Comparison of ENCODE assay signal across 28 mouse cellular contexts in genomic region chr4:62486162-62486696, GRCm38 (mm10). TPM values are rescaled to one million over a fixed set of nuclear protein-coding genes. Genes with fewer than 3 reads are reported as not detected.
A peak's percentile ranks its signal among the peaks of the same experiment; 100 is the strongest.
DNase-seq lines count a peak whose midpoint lies in the region; ATAC-seq and TF ChIP-seq lines count a peak whose summit lies in the region.
"Had no signal": no experiment of that assay in that cellular context is flagged by ENCODE, and none has a peak within 500 bp of the region (broad histone marks: within the 10 kb centered on the region; RNA-seq: fewer than 3 reads in every experiment).

No protein-coding gene starts in this region.

- no peak for TF ChIP-seq POLR2A in cerebellum, adult 2 months (IDR thresholded peaks at IDR 0.05; ENCODE audit: borderline replicate concordance, insufficient read depth, low read length)

- H3K4me3 ChIP-seq in liver, embryonic 12.5 days: no peak overlapping the region
- H3K4me3 ChIP-seq in liver, embryonic 11.5 days (ENCODE audit: low read depth, low read length): no peak overlapping the region
- H3K4me3 ChIP-seq in lung, embryonic 15.5 days: no peak overlapping the region
- H3K4me3 ChIP-seq in cerebellum, adult 2 months (replicated peaks; ENCODE audit: insufficient read depth, low read depth, low read length): no peak overlapping the region
- H3K4me3 ChIP-seq: embryonic facial prominence, embryonic 12.5 days; forebrain, embryonic 10.5 days; forebrain, embryonic 15.5 days; gastrocnemius, adult 2 months; heart, adult 2 months; heart, embryonic 13.5 days; limb, embryonic 10.5 days; limb, embryonic 15.5 days; stomach, embryonic 15.5 days had no signal

- H3K9me3 ChIP-seq in liver, embryonic 12.5 days (replicated peaks): no peaks in the 10 kb centered on the region
- no peaks in the 10 kb centered on the region for H3K9me3 ChIP-seq in liver, embryonic 11.5 days (ENCODE audit: control insufficient read depth, low read length)
- H3K9me3 ChIP-seq in lung, embryonic 15.5 days: no peaks in the 10 kb centered on the region
- H3K9me3 ChIP-seq: embryonic facial prominence, embryonic 12.5 days; forebrain, embryonic 10.5 days; forebrain, embryonic 15.5 days; heart, embryonic 13.5 days; limb, embryonic 10.5 days; limb, embryonic 15.5 days; stomach, embryonic 15.5 days had no signal

- no peak for DNase-seq in liver, embryonic 11.5 days (ENCODE audit: low spot score)
- DNase-seq in lung, adult 18-20 months: peak; percentile 81 to 90
- DNase-seq in lung, postnatal 36 days: peak; percentile 77
- no peak for DNase-seq in embryo, embryonic 10.5 days (ENCODE audit: low spot score)
- no peak for DNase-seq in cerebellum, adult 2 months
- DNase-seq: adrenal gland, adult 8-10 months; cerebellum, adult 9-10 months; embryo, embryonic 11 days; gastrocnemius, adult 2 months; gastrocnemius, postnatal 36 days; heart, adult 2 months; heart, postnatal 10 days; kidney, adult 9 months; layer of hippocampus, adult 9-11 months; midbrain, embryonic 14.5 days; right cerebral cortex, postnatal 14 days; thymus, postnatal 14 days had no signal

- peak overlapping the region; percentile 45 for H3K27ac ChIP-seq in liver, embryonic 12.5 days
- no peak overlapping the region for H3K27ac ChIP-seq in liver, embryonic 11.5 days (ENCODE audit: low read depth, low read length)
- no peak overlapping the region for H3K27ac ChIP-seq in lung, embryonic 15.5 days
- H3K27ac ChIP-seq in cerebellum, adult 2 months (ENCODE audit: insufficient read depth, low read length): no peak overlapping the region
- H3K27ac ChIP-seq: embryonic facial prominence, embryonic 12.5 days; forebrain, embryonic 10.5 days; forebrain, embryonic 15.5 days; gastrocnemius, adult 2 months; heart, adult 2 months; heart, embryonic 13.5 days; hindbrain, embryonic 14.5 days; limb, embryonic 10.5 days; limb, embryonic 15.5 days; stomach, embryonic 15.5 days had no signal

- no peak for ATAC-seq in liver, embryonic 12.5 days
- ATAC-seq in liver, embryonic 11.5 days (replicated peaks; ENCODE audit: low FRiP score): no peak
- ATAC-seq in lung, embryonic 15.5 days (ENCODE audit: borderline replicate concordance, extremely low read depth, low FRiP score, low TSS enrichment): 0 out of 2 replicates have a peak, but pooled peaks have one; percentile 14
- ATAC-seq: forebrain, embryonic 15.5 days had no signal

- peaks cover 15% of the 10 kb centered on the region for H3K27me3 ChIP-seq in liver, embryonic 12.5 days (replicated peaks)
- H3K27me3 ChIP-seq in liver, embryonic 11.5 days (replicated peaks; ENCODE audit: control insufficient read depth, insufficient read depth, low read length): no peaks in the 10 kb centered on the region
- no peaks in the 10 kb centered on the region for H3K27me3 ChIP-seq in lung, embryonic 15.5 days
- H3K27me3 ChIP-seq in cerebellum, adult 2 months (ENCODE audit: control insufficient read depth, insufficient read depth, low read length): no peaks in the 10 kb centered on the region
- H3K27me3 ChIP-seq: CH12.LX; forebrain, embryonic 15.5 days; limb, embryonic 15.5 days; stomach, embryonic 15.5 days had no signal

- no peak overlapping the region for H3K9ac ChIP-seq in liver, embryonic 12.5 days
- H3K9ac ChIP-seq in liver, embryonic 11.5 days (ENCODE audit: low read depth, low read length): no peak overlapping the region
- no peak overlapping the region for H3K9ac ChIP-seq in lung, embryonic 15.5 days
- H3K9ac ChIP-seq: embryonic facial prominence, embryonic 12.5 days; forebrain, embryonic 15.5 days; heart, embryonic 13.5 days; hindbrain, embryonic 14.5 days; limb, embryonic 15.5 days; stomach, embryonic 15.5 days had no signal

- H3K4me2 ChIP-seq in liver, embryonic 12.5 days: peak overlapping the region; percentile 23; the same call in 1 of the 2 replicates
- no peak overlapping the region for H3K4me2 ChIP-seq in liver, embryonic 11.5 days
- H3K4me2 ChIP-seq in lung, embryonic 15.5 days: no peak overlapping the region
- H3K4me2 ChIP-seq: embryonic facial prominence, embryonic 12.5 days; forebrain, embryonic 15.5 days; heart, embryonic 13.5 days; hindbrain, embryonic 14.5 days; limb, embryonic 15.5 days; stomach, embryonic 15.5 days had no signal

- H3K36me3 ChIP-seq in liver, embryonic 12.5 days: no peaks in the 10 kb centered on the region
- no peaks in the 10 kb centered on the region for H3K36me3 ChIP-seq in liver, embryonic 11.5 days (ENCODE audit: control insufficient read depth, insufficient read depth, low read length)
- H3K36me3 ChIP-seq in lung, embryonic 15.5 days: no peaks in the 10 kb centered on the region; the same call in 1 of the 2 replicates
- H3K36me3 ChIP-seq: embryonic facial prominence, embryonic 12.5 days; forebrain, embryonic 10.5 days; forebrain, embryonic 15.5 days; heart, embryonic 13.5 days; limb, embryonic 10.5 days; limb, embryonic 15.5 days; stomach, embryonic 15.5 days had no signal

- WGBS in liver, embryonic 12.5 days (ENCODE audit: insufficient replicate concordance): 86% methylated on average over 15 of the region's 15 CpGs
- 91% methylated on average over 15 of the region's 15 CpGs for WGBS in liver, embryonic 11.5 days
- 85% methylated on average over 15 of the region's 15 CpGs for WGBS in lung, embryonic 15.5 days
- 84% methylated on average over 15 of the region's 15 CpGs for WGBS in cerebellum, adult 2 months

- H3K4me1 ChIP-seq in liver, embryonic 12.5 days: peaks cover 33% of the 10 kb centered on the region
- peaks cover 6% of the 10 kb centered on the region for H3K4me1 ChIP-seq in liver, embryonic 11.5 days (replicated peaks; ENCODE audit: control insufficient read depth, insufficient read depth, low read length)
- no peaks in the 10 kb centered on the region for H3K4me1 ChIP-seq in lung, embryonic 15.5 days
- H3K4me1 ChIP-seq in cerebellum, adult 2 months (ENCODE audit: control insufficient read depth, insufficient read depth, low read length): no peaks in the 10 kb centered on the region
- H3K4me1 ChIP-seq: embryonic facial prominence, embryonic 12.5 days; forebrain, embryonic 15.5 days; heart, embryonic 13.5 days; limb, embryonic 10.5 days; limb, embryonic 15.5 days; stomach, embryonic 15.5 days had no signal

- no peak for TF ChIP-seq CTCF in cerebellum, adult 2 months (IDR thresholded peaks at IDR 0.05; ENCODE audit: borderline replicate concordance, insufficient read depth, low read depth, low read length)

RNA-seq across cellular contexts. Expression of gene Bspry, which starts 6.4 kb away (rescaled TPM):
- polyA plus RNA-seq in liver, embryonic 12.5 days (2016; fragmentation: Nextera tagmentation; extraction: Ambion mirVana): 0.24 and 0.27 TPM in 2 replicates
- 0.48 and 0.99 TPM in 2 replicates for polyA plus RNA-seq in liver, embryonic 11.5 days (2014; fragmentation: Nextera tagmentation; extraction: Ambion mirVana)
- polyA plus RNA-seq in lung, embryonic 15.5 days (2015; fragmentation: Nextera tagmentation; extraction: Ambion mirVana): 36.7 and 44.0 TPM in 2 replicates
- 1.2 and 1.3 TPM in 2 replicates for polyA plus RNA-seq in cerebellum, adult 2 months (2012; rRNA removed)

RNA-seq across cellular contexts. Expression of gene Wdr31, which starts 15.5 kb away (rescaled TPM):
- 2.4 and 2.6 TPM in 2 replicates for polyA plus RNA-seq in liver, embryonic 12.5 days (2016; fragmentation: Nextera tagmentation; extraction: Ambion mirVana)
- 5.2 and 5.3 TPM in 2 replicates for polyA plus RNA-seq in liver, embryonic 11.5 days (2014; fragmentation: Nextera tagmentation; extraction: Ambion mirVana)
- 12.9 and 13.0 TPM in 2 replicates for polyA plus RNA-seq in lung, embryonic 15.5 days (2015; fragmentation: Nextera tagmentation; extraction: Ambion mirVana)
- polyA plus RNA-seq in cerebellum, adult 2 months (2012; rRNA removed): 3.1 and 3.9 TPM in 2 replicates

RNA-seq across cellular contexts. Expression of gene Hdhd3, which starts 17.0 kb away (rescaled TPM):
- 4.3 and 4.6 TPM in 2 replicates for polyA plus RNA-seq in liver, embryonic 12.5 days (2016; fragmentation: Nextera tagmentation; extraction: Ambion mirVana)
- 10.1 and 10.9 TPM in 2 replicates for polyA plus RNA-seq in liver, embryonic 11.5 days (2014; fragmentation: Nextera tagmentation; extraction: Ambion mirVana)
- polyA plus RNA-seq in lung, embryonic 15.5 days (2015; fragmentation: Nextera tagmentation; extraction: Ambion mirVana): 18.6 and 21.1 TPM in 2 replicates
- 9.3 and 9.7 TPM in 2 replicates for polyA plus RNA-seq in cerebellum, adult 2 months (2012; rRNA removed)

RNA-seq across cellular contexts. Expression of gene Alad, which starts 33.5 kb away (rescaled TPM):
- polyA plus RNA-seq in liver, embryonic 12.5 days (2016; fragmentation: Nextera tagmentation; extraction: Ambion mirVana): 626 and 633 TPM in 2 replicates
- 468 and 489 TPM in 2 replicates for polyA plus RNA-seq in liver, embryonic 11.5 days (2014; fragmentation: Nextera tagmentation; extraction: Ambion mirVana)
- polyA plus RNA-seq in lung, embryonic 15.5 days (2015; fragmentation: Nextera tagmentation; extraction: Ambion mirVana): 116 and 117 TPM in 2 replicates
- polyA plus RNA-seq in cerebellum, adult 2 months (2012; rRNA removed): 64.4 and 72.3 TPM in 2 replicates

RNA-seq across cellular contexts. Expression of gene Pole3, which starts 38.6 kb away (rescaled TPM):
- polyA plus RNA-seq in liver, embryonic 12.5 days (2016; fragmentation: Nextera tagmentation; extraction: Ambion mirVana): 80.6 and 84.1 TPM in 2 replicates
- polyA plus RNA-seq in liver, embryonic 11.5 days (2014; fragmentation: Nextera tagmentation; extraction: Ambion mirVana): 102 and 106 TPM in 2 replicates
- polyA plus RNA-seq in lung, embryonic 15.5 days (2015; fragmentation: Nextera tagmentation; extraction: Ambion mirVana): 89.5 and 90.2 TPM in 2 replicates
- polyA plus RNA-seq in cerebellum, adult 2 months (2012; rRNA removed): 31.0 and 34.5 TPM in 2 replicates

Comparison
In these comparisons a context has a peak if more than half of its experiments do, and no peak if none do; other contexts are left out.
1. DNase-seq: peak in lung, adult 18-20 months (2 of 2) and lung, postnatal 36 days (single experiment); none in liver, embryonic 11.5 days (single experiment), embryo, embryonic 10.5 days (single experiment) and cerebellum, adult 2 months (0 of 2).
2. RNA of gene Bspry, which starts 6.4 kb away (polyA plus RNA-seq): 36.7 to 44.0 TPM in lung, embryonic 15.5 days; 1.2 to 1.3 TPM in cerebellum, adult 2 months, 0.48 to 0.99 TPM in liver, embryonic 11.5 days and 0.24 to 0.27 TPM in liver, embryonic 12.5 days; every median in the first group is over 10 times any median in the second.